Mouse (Mus musculus) limb, embryonic 12.5 days (tissue): ENCODE data around the gene Pard3. TPM values are rescaled to one million over a fixed set of nuclear protein-coding genes. Genes with fewer than 3 reads are reported as not detected.

Source experiments
- ATAC-seq: fragments of 200-750 bp; cut with Nextera tagmentation; 2 replicates; pipeline ENCODE4 v1.8.0; 2017; ENCODE audit warnings: low read depth, moderate TSS enrichment; ENCODE audit not compliant: insufficient number of reproducible peaks, insufficient read depth, low FRiP score, low TSS enrichment
- H3K27ac ChIP-seq: fragments of 300-500 bp; sonication (generic); 2 replicates; pipeline ENCODE4 v1.5.1; 2016; ENCODE audit warnings: mild to moderate bottlenecking, moderate library complexity
- H3K27me3 ChIP-seq: fragments of 300-500 bp; sonication (generic); 2 replicates; pipeline ENCODE4 v1.6.1; 2016; ENCODE audit warnings: mild to moderate bottlenecking, moderate library complexity
- H3K36me3 ChIP-seq: fragments of 300-500 bp; sonication (generic); 2 replicates; pipeline ENCODE4 v1.6.1; 2016; ENCODE audit warnings: mild to moderate bottlenecking, moderate library complexity
- H3K4me1 ChIP-seq: fragments of 300-500 bp; sonication (generic); replicated peaks from 2 replicates; pipeline ENCODE4 v1.6.1; 2016
- H3K4me2 ChIP-seq: fragments of 300-500 bp; sonication (generic); 2 replicates; pipeline ENCODE4 v1.6.1; 2016; ENCODE audit warnings: mild to moderate bottlenecking, moderate library complexity
- H3K4me3 ChIP-seq: fragments of 300-500 bp; sonication (generic); replicated peaks from 2 replicates; pipeline ENCODE4 v1.5.1; 2016; ENCODE audit warnings: mild to moderate bottlenecking
- H3K9ac ChIP-seq: fragments of 300-500 bp; sonication (generic); replicated peaks from 2 replicates; pipeline ENCODE4 v1.6.1; 2016; ENCODE audit warnings: mild to moderate bottlenecking, moderate library complexity
- H3K9me3 ChIP-seq: fragments of 300-500 bp; sonication (generic); 2 replicates; pipeline ENCODE4 v1.6.1; 2016; ENCODE audit warnings: mild to moderate bottlenecking, moderate library complexity
- WGBS: fragments of 180-500 bp; shearing (Covaris S2); methylation state at CpG from one replicate; pipeline ENCODE4 v1.1.7; 2016; 5-methylcytosine and 5-hydroxymethylcytosine counted together
- polyA plus RNA-seq: library from polyadenylated mRNA; unstranded; fragments of >200 nt; fragmentation: Nextera tagmentation; extraction: Ambion mirVana; gene quantifications from 2 replicates; pipeline ENCODE4 v1.2.1, GENCODE M21; 2016

Pard3 gene
- polyA plus RNA-seq, 1 experiment from 2014 or later: 50.6 TPM

DNA sequence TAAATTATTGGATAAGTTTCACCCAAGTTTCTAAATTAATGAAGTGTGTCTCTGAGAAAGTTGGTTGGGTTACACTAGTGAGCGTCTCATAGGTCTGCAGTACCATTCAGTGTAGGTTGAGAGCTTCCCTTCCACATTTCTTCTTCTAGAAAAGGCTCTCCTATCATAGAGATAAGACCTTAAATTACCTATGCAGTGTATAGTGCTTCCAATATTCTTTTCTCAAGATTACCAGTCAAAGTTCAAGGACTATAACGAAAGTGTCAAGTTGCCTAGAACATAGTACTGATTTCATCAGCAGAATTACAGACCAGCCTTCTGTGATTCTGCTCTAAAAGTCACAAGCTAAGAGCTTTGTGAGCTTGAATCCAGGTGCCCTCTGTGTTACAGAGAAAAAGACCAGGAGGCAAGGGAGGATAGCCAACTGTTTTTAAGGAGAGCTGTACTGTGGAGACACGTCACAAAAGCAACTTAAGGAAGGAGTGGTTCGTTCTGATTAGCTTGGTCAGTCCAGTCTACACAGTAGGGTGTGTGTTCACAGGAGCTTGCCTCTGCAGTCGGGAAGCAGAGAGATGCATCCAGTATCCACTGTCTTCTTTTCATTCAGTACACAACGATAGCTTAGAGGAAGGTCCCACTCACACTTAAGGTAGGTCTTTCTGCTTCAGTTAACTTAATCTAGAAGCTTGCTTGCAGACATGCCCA is 229.5 kb downstream of the Pard3 start:
- Histone ChIP-seq H3K27ac (no peak overlapping the region), H3K4me2 (no peak overlapping the region), H3K4me3 (no peak overlapping the region), H3K36me3 (no peaks in the 10 kb centered on the region), H3K9ac (no peak overlapping the region), H3K9me3 (no peaks in the 10 kb centered on the region), H3K27me3 (no peaks in the 10 kb centered on the region), H3K4me1 (no peaks in the 10 kb centered on the region)
- no peak for ATAC-seq
- WGBS: 87% methylated on average over 6 of the region's 6 CpGs

DNA sequence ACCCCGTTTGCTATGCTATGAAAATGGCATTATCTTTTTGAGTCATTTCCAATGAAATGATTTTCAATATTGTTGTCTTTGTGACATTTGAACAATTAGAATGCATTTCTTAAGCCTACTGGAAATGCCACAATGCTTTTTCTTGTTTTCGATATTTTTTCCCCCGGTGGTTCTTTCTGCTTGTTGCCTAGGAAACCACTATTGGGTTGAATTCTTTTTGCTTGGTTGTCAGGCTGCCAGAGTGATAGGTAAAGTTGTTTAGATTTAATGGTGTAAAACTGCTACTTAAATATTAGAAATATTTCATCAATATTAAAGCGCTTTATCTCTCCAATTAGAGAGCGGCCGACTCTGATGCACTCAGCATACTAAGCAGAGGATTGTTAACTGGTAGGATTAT is 230.4 kb downstream of the Pard3 start:
- Histone ChIP-seq H3K27me3 (no peaks in the 10 kb centered on the region), H3K9me3 (no peaks in the 10 kb centered on the region), H3K4me3 (no peak overlapping the region), H3K36me3 (no peaks in the 10 kb centered on the region), H3K9ac (no peak overlapping the region), H3K27ac (no peak overlapping the region), H3K4me1 (no peaks in the 10 kb centered on the region), H3K4me2 (no peak overlapping the region)
- WGBS: 95% methylated on average over 6 of the region's 6 CpGs
- no peak for ATAC-seq

DNA sequence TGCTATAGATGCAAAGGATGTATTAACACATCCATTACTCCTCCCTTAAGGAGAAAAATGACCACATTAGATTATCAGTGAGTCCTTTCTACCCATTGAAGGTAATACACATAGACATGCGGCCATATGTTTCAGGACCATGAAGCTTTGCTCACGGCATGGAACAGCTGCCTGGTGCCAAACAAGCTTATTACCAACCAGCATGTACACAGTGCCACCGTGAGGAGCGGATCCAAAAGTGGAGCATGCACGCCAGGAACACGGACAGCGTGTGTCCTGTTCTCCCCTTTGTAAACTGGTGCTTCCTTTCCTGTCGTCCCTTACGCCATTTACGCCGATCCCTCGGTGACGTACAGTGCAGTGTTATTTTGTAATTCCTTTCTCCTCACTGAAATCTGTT is 232.2 kb downstream of the Pard3 start:
- Histone ChIP-seq H3K4me1 (0 out of 2 replicates have a peak, but pooled peaks cover 6% of the 10 kb centered on the region), H3K4me2 (no peak overlapping the region), H3K36me3 (no peaks in the 10 kb centered on the region), H3K9ac (no peak overlapping the region), H3K27ac (no peak overlapping the region), H3K4me3 (no peak overlapping the region), H3K9me3 (no peaks in the 10 kb centered on the region), H3K27me3 (no peaks in the 10 kb centered on the region)
- ATAC-seq: no peak
- WGBS: 95% methylated on average over 13 of the region's 13 CpGs

DNA sequence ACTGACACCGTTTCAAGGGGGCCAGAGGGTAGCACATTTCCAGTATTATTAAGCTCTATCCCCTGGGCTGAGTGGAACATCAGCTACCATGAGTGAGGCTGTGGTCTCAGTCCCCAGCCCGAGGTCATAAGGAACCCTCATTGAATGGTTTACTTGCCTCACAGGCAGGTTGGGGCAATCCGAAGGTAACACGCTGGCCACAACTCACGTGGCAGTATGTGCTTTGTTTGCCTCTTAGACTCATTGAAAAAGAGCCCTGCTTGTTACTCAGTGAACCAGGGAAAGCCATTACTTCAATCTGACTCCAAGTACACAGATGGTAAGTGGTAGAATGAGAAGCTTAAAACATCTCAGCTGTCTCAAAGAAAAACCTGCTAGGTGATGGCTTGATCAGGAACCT is 236.8 kb downstream of the Pard3 start:
- H3K4me3 ChIP-seq: no peak overlapping the region
- no peaks in the 10 kb centered on the region for H3K36me3 ChIP-seq
- H3K27ac ChIP-seq: no peak overlapping the region
- H3K27me3 ChIP-seq: no peaks in the 10 kb centered on the region
- ATAC-seq: no peak
- 87% methylated on average over 5 of the region's 5 CpGs for WGBS
- no peaks in the 10 kb centered on the region for H3K9me3 ChIP-seq
- H3K4me2 ChIP-seq: no peak overlapping the region
- H3K9ac ChIP-seq: no peak overlapping the region
- H3K4me1 ChIP-seq: peaks cover 10% of the 10 kb centered on the region; the same call in 1 of the 2 replicates

DNA sequence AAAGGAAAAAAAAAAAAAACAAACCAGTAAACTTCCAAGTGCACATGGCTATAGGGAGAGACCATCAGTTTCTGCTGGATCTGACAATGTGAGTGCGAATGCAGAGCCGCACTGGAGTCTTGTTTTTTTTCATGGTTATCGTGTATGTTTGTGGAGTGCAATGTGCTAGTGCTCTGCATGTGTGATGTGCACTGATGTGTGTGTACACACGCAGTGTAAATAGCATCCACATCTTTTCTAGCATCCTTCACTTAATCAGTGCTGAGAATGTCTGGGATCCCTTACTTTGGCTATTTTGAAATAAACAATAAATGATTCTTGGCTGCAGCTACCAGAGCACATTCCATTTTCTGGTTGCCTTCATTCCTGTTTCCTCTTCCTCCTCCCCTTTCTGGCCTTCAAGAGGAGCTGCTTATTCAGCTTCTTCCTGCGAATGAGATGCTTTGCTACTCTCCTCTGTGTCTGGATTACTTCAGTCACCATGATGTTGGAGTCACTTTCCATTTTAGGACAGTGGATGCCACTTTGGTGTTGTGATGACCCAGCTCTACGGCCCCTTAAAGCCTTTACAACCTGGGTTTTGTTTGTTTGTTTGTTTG is 239.3 kb downstream of the Pard3 start:
- Histone ChIP-seq H3K4me3 (no peak overlapping the region), H3K36me3 (no peaks in the 10 kb centered on the region; the same call in 1 of the 2 replicates), H3K9ac (no peak overlapping the region), H3K27ac (no peak overlapping the region), H3K9me3 (no peaks in the 10 kb centered on the region), H3K27me3 (no peaks in the 10 kb centered on the region), H3K4me2 (no peak overlapping the region), H3K4me1 (peaks cover 10% of the 10 kb centered on the region; the same call in 1 of the 2 replicates)
- ATAC-seq: no peak
- WGBS: 79% methylated on average over 6 of the region's 6 CpGs

DNA sequence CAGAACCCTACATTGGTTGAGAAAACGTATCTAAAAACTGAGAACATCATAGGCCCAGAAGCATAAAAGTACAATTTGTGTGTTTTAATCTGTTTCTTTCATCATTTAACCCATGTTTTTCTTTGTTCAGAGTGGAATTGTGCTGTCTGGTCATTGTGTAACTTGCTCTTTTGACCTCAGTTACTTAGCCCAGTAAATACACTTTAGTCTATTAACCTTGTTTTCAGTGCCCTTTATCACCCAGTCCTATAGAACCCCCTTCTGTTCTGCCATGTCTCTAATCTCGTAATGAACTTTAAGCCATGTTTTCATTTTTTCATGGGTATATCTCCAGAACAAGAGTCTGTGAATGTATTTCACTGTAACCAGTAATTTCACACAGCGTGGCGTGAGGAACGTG is 243.3 kb downstream of the Pard3 start:
- no peak for ATAC-seq
- Histone ChIP-seq H3K4me1 (0 out of 2 replicates have a peak, but pooled peaks cover 4% of the 10 kb centered on the region), H3K4me3 (no peak overlapping the region), H3K9me3 (no peaks in the 10 kb centered on the region), H3K4me2 (no peak overlapping the region), H3K27me3 (no peaks in the 10 kb centered on the region), H3K27ac (no peak overlapping the region), H3K36me3 (no peaks in the 10 kb centered on the region; the same call in 1 of the 2 replicates), H3K9ac (no peak overlapping the region)
- 88% methylated on average over 5 of the region's 5 CpGs for WGBS

DNA sequence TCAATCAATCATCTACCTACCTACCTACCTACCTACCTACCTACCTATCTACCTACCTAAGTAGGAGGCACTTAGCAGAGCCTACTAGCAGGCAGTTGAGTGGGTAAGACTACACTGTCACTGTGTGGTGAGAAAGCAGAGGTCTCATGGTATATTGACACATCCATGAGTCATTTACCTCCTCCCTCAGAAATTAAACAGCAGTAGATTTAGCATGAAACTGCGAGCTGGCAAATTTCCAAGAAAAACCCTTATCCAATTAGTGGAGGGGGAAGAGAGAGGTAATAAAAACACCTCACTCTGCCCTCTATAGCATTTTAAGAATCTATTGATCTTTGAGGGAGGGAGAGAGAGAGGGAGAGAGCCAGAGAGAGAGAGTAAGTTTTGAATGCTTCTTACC is 245.7 kb downstream of the Pard3 start:
- 61% methylated on average over 1 of the region's 1 CpGs for WGBS
- Histone ChIP-seq H3K4me1 (0 out of 2 replicates have a peak, but pooled peaks cover 4% of the 10 kb centered on the region), H3K4me2 (no peak overlapping the region), H3K27me3 (no peaks in the 10 kb centered on the region), H3K27ac (no peak overlapping the region), H3K9me3 (no peaks in the 10 kb centered on the region), H3K36me3 (no peaks in the 10 kb centered on the region; the same call in 1 of the 2 replicates), H3K9ac (no peak overlapping the region), H3K4me3 (no peak overlapping the region)
- no peak for ATAC-seq

DNA sequence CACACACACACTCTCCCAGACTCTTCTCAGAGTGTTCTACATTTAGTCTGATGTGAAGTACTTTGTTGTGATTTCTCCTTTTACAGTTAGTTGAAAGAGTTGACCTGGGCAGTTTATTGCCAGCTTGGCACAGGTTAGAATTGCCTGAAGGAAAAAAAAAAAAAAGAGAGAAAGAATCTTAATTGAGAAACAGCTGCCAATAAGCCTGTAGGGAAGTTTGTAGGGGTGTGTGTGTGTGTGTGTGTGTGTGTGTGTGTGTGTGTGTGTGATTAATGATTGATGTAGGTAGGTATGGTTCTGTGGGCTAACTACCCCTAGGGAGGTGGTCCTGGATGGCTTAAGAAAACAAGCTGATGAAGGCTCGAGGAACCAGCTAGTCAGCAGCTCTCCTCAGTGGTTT is 252.1 kb downstream of the Pard3 start:
- H3K4me3 ChIP-seq: no peak overlapping the region
- H3K4me1 ChIP-seq: peaks cover 12% of the 10 kb centered on the region
- H3K36me3 ChIP-seq: no peaks in the 10 kb centered on the region
- no peaks in the 10 kb centered on the region for H3K27me3 ChIP-seq
- H3K9me3 ChIP-seq: no peaks in the 10 kb centered on the region
- 13% methylated on average over 1 of the region's 1 CpGs for WGBS
- ATAC-seq: no peak
- 0 out of 2 replicates have a peak overlapping the region, but pooled peaks have one; percentile 23 for H3K27ac ChIP-seq
- no peak overlapping the region for H3K4me2 ChIP-seq
- no peak overlapping the region for H3K9ac ChIP-seq

DNA sequence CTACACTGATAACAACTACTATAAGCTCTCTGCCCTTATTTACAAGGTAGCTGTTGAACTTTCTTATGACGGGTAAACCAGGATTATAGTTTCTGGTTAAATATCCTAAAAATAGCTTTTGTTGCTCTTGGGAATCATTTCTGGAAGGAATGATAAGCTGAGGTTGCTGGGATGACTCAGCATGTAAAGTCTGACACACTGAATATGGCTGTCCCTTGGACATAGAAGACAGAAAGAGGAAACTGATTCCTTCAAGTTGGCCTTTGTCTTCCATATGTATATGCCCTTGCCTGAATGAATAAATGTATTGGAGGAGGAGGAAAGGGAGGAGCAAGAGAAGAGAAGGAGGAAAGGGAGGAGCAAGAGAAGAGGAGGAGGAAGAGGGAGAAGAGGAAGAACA is 254.2 kb downstream of the Pard3 start:
- Histone ChIP-seq H3K9ac (no peak overlapping the region; the same call in 1 of the 2 replicates), H3K36me3 (no peaks in the 10 kb centered on the region), H3K9me3 (no peaks in the 10 kb centered on the region), H3K4me2 (no peak overlapping the region), H3K27me3 (no peaks in the 10 kb centered on the region), H3K4me1 (peaks cover 12% of the 10 kb centered on the region), H3K27ac (no peak overlapping the region), H3K4me3 (no peak overlapping the region)
- ATAC-seq: no peak
- WGBS: 87% methylated on average over 1 of the region's 1 CpGs

DNA sequence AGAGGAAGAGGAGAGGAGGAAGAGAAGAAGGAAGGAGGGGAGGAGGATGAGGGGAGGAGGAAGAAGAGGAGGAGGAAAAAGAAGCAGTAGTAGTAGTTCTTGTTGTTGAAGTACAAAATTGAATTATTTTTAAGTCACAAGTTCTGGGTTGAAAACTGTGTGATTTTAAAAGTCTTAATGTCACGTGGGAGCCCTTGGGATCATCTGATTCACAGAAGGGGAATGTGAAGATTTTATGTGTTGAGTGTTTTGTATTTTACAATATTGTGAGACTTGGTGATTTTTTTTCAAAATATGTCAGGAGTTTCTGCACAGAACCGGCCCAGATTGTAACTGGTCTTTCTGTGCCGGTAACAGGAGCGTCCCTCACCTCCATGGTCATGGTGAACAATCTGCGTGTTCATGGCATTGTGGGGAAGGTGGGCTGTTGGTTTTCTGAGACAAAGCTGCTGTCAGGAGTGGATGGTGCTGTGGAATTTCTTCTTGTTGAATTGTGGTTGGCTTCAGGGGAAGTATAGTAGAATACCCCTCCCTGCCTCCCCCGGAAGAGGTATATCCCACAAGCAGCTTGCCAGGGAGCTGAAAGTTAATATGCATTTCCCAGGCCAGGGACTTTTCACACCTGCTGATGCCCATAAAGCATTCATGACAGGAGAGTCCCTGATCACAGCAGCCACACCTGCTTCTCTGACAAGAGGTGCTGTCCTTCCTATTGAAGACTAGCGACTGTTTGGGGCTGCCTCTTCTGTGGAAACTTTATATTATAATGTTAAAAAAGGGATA is 254.9 kb downstream of the Pard3 start:
- Histone ChIP-seq H3K4me2 (no peak overlapping the region), H3K27me3 (no peaks in the 10 kb centered on the region), H3K36me3 (no peaks in the 10 kb centered on the region), H3K4me3 (no peak overlapping the region), H3K9me3 (no peaks in the 10 kb centered on the region), H3K4me1 (peaks cover 12% of the 10 kb centered on the region), H3K27ac (no peak overlapping the region), H3K9ac (no peak overlapping the region)
- ATAC-seq: no peak
- WGBS: 81% methylated on average over 7 of the region's 7 CpGs

DNA sequence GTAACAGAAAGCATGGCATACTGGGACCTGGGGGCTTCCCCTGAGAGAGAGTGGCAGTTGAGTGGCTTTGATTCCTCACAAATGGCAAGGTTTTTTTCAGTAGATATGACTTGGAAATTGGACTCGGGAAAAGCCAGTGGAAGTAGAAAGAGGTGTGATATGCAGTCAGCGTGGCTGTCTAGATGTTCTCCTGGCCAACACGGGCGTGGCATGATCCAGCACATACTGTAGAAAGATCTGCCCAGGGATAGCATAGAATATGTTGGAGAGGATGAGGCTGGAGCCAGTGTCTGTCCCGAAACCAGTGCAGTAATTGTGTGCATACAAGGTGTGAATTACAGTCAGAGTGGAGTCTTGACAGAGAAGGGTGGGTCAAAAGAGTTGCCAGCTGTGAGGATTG is 257.2 kb downstream of the Pard3 start:
- no peak for ATAC-seq
- H3K27me3 ChIP-seq: no peaks in the 10 kb centered on the region
- H3K36me3 ChIP-seq: 0 out of 2 replicates have a peak, but pooled peaks cover 2% of the 10 kb centered on the region
- H3K4me2 ChIP-seq: no peak overlapping the region
- H3K9me3 ChIP-seq: no peaks in the 10 kb centered on the region
- no peak overlapping the region for H3K4me3 ChIP-seq
- WGBS: 92% methylated on average over 5 of the region's 5 CpGs
- no peak overlapping the region for H3K9ac ChIP-seq
- H3K4me1 ChIP-seq: peaks cover 15% of the 10 kb centered on the region
- H3K27ac ChIP-seq: no peak overlapping the region
